Mouse (Mus musculus) thymus, adult 2 months (tissue): ENCODE data around the gene Syngr1. TPM values are rescaled to one million over a fixed set of nuclear protein-coding genes. Genes with fewer than 3 reads are reported as not detected.

ENCODE experiments used
- DNase-seq: peaks from one replicate; pipeline ENCODE4 v3.0.0; 2021
- H3K27ac ChIP-seq: fragments of 200-500 bp; 2 replicates; pipeline ENCODE4 v1.5.1; 2012; ENCODE audit warnings: low read length, control low read depth; ENCODE audit not compliant: control insufficient read depth, insufficient read depth
- H3K27me3 ChIP-seq: fragments of 200-500 bp; 2 replicates; pipeline ENCODE4 v1.6.1; 2012; ENCODE audit warnings: mild to moderate bottlenecking, low read length, moderate library complexity, mixed read lengths; ENCODE audit not compliant: control insufficient read depth, insufficient read depth
- H3K36me3 ChIP-seq: fragments of 200-500 bp; 2 replicates; pipeline ENCODE4 v1.6.1; 2012; ENCODE audit warnings: mild to moderate bottlenecking, low read length, moderate library complexity; ENCODE audit not compliant: control insufficient read depth, insufficient read depth
- H3K4me1 ChIP-seq: fragments of 200-500 bp; replicated peaks from 2 replicates; pipeline ENCODE4 v1.6.1; 2012; ENCODE audit warnings: low read length; ENCODE audit not compliant: control insufficient read depth, insufficient read depth
- H3K4me3 ChIP-seq: fragments of 200-500 bp; 2 replicates; pipeline ENCODE4 v1.5.1; 2012; ENCODE audit warnings: mild to moderate bottlenecking, low read length, control low read depth, moderate library complexity; ENCODE audit not compliant: control insufficient read depth, insufficient read depth
- CTCF ChIP-seq: fragments of 200-500 bp; IDR thresholded peaks from 2 replicates; pipeline ENCODE4 v1.5.1; 2012; ENCODE audit warnings: mild to moderate bottlenecking, control low read depth, low read length, moderate library complexity, borderline replicate concordance; ENCODE audit not compliant: control insufficient read depth, poor library complexity, insufficient read depth; ENCODE audit errors: extremely low read depth
- POLR2A ChIP-seq: fragments of 200-500 bp; IDR thresholded peaks from 2 replicates; pipeline ENCODE4 v1.6.1; 2012; ENCODE audit warnings: mild to moderate bottlenecking, low read length, control low read depth, moderate library complexity; ENCODE audit not compliant: control insufficient read depth, poor library complexity, insufficient read depth; ENCODE audit errors: extremely low read depth
- WGBS: fragments of 180-500 bp; shearing (Covaris S2); methylation state at CpG from one replicate; pipeline ENCODE4 v1.1.7; 2018; 5-methylcytosine and 5-hydroxymethylcytosine counted together
- polyA plus RNA-seq: library from polyadenylated mRNA; depleted of rRNA; stranded (reverse); fragments of >200 nt; gene quantifications from 2 replicates; pipeline ENCODE4 v1.2.3, GENCODE M21; 2012

Syngr1 gene
- polyA plus RNA-seq, 1 experiment: 121 TPM

GRCm38 (mm10) chr15:80051092-80051761 is 39.9 kb upstream of the Syngr1 start:
- Histone ChIP-seq H3K27me3 (no peaks in the 10 kb centered on the region), H3K4me1 (peaks cover 64% of the 10 kb centered on the region), H3K4me3 (no peak overlapping the region), H3K27ac (peak overlapping the region; percentile 65), H3K36me3 (no peaks in the 10 kb centered on the region)
- whole genome bisulfite sequencing: 88% methylated on average over 19 of the region's 19 CpGs
- TF ChIP-seq POLR2A: no peak
- TF ChIP-seq CTCF: no peak
- DNase-seq: no peak

- Histone ChIP-seq H3K36me3 (no peaks in the 10 kb centered on the region), H3K4me3 (no peak overlapping the region), H3K27ac (peak overlapping the region; percentile 65), H3K4me1 (peaks cover 64% of the 10 kb centered on the region), H3K27me3 (no peaks in the 10 kb centered on the region)
- no peak for TF ChIP-seq CTCF
- no peak for TF ChIP-seq POLR2A
- 20% methylated on average over 9 of the region's 9 CpGs for WGBS
- DNase-seq: peak; percentile 46
Observed at GRCm38 (mm10) chr15:80051782-80052181, 39.4 kb upstream of the Syngr1 start.

- no peak for TF ChIP-seq CTCF
- TF ChIP-seq POLR2A: no peak
- WGBS: 93% methylated on average over 8 of the region's 8 CpGs
- no peaks in the 10 kb centered on the region for H3K36me3 ChIP-seq
- no peak overlapping the region for H3K4me3 ChIP-seq
- peaks cover 49% of the 10 kb centered on the region for H3K4me1 ChIP-seq
- DNase-seq: no peak
- no peak overlapping the region for H3K27ac ChIP-seq
- H3K27me3 ChIP-seq: no peaks in the 10 kb centered on the region
Observed at GRCm38 (mm10) chr15:80053381-80054033, 37.6 kb upstream of the Syngr1 start.

GRCm38 (mm10) chr15:80054034-80054710 is 37.0 kb upstream of the Syngr1 start:
- H3K27ac ChIP-seq: no peak overlapping the region
- WGBS: 88% methylated on average over 7 of the region's 7 CpGs
- no peaks in the 10 kb centered on the region for H3K27me3 ChIP-seq
- DNase-seq: no peak
- no peak overlapping the region for H3K4me3 ChIP-seq
- peaks cover 42% of the 10 kb centered on the region for H3K4me1 ChIP-seq
- H3K36me3 ChIP-seq: no peaks in the 10 kb centered on the region
- no peak for TF ChIP-seq POLR2A
- TF ChIP-seq CTCF: no peak

- no peak overlapping the region for H3K4me3 ChIP-seq
- no peak overlapping the region for H3K27ac ChIP-seq
- no peaks in the 10 kb centered on the region for H3K27me3 ChIP-seq
- H3K4me1 ChIP-seq: peaks cover 19% of the 10 kb centered on the region
- TF ChIP-seq POLR2A (no peak), CTCF (no peak)
- WGBS: 92% methylated on average over 7 of the region's 7 CpGs
- no peaks in the 10 kb centered on the region for H3K36me3 ChIP-seq
- no peak for DNase-seq
Observed at GRCm38 (mm10) chr15:80058151-80058550, 33.0 kb upstream of the Syngr1 start.

GRCm38 (mm10) chr15:80059606-80060005 is 31.5 kb upstream of the Syngr1 start:
- no peak overlapping the region for H3K27ac ChIP-seq
- WGBS: 94% methylated on average over 7 of the region's 7 CpGs
- peaks cover 17% of the 10 kb centered on the region for H3K4me1 ChIP-seq
- H3K27me3 ChIP-seq: no peaks in the 10 kb centered on the region
- H3K36me3 ChIP-seq: no peaks in the 10 kb centered on the region
- DNase-seq: no peak
- no peak overlapping the region for H3K4me3 ChIP-seq
- TF ChIP-seq CTCF (no peak), POLR2A (no peak)
